Mouse (Mus musculus) layer of hippocampus, postnatal 25 days (tissue): ENCODE data around the gene Zfp597. TPM values are rescaled to one million over a fixed set of nuclear protein-coding genes. Genes with fewer than 3 reads are reported as not detected.

Experiments
- microRNA-seq, 2 experiments: library from miRNA; unstranded; fragments of <30 nt; microRNA quantifications; one replicate each; pipeline ENCODE4 v1.2.0; 2021
- total RNA-seq, 2 experiments: library from RNA; stranded (reverse); gene quantifications; 2 replicates each; pipeline ENCODE4 v1.2.3; 2021

Zfp597 gene
- total RNA-seq, 2 experiments from 2014 or later = 21.8 to 23.2 TPM

Small RNA genes within 50 kb of the gene (microRNA-seq; reads per million reads assigned to microRNA genes)
- 0 reads per million in 2 experiments for gene Gm23493

Other genes starting within 250 kb of the Zfp597 start
- not detected for gene Mefv, start 166.5 kb downstream of the Zfp597 start, total RNA-seq
- gene Zfp263, start 140.5 kb downstream of the Zfp597 start, total RNA-seq = 10 to 100 TPM; 17.5 to 20.7 TPM
- not detected for gene Olfr15, start 53.7 kb downstream of the Zfp597 start, total RNA-seq
- gene Zfp174, start 37.3 kb downstream of the Zfp597 start, total RNA-seq = 1 to 10 TPM; 3.9 to 4.9 TPM
- 100 to 1,000 TPM; 104 to 107 TPM for gene Naa60, start 12.2 kb downstream of the Zfp597 start, total RNA-seq
- 1 to 10 TPM in 1 of 2 experiments, under 1 TPM in 1; 0.44 to 1.8 TPM for gene Gm20695, start 87 bp upstream of the Zfp597 start, total RNA-seq
- gene 1700037C18Rik, start 24.1 kb upstream of the Zfp597 start, total RNA-seq = 1 to 10 TPM; 4.4 to 4.8 TPM
- gene Cluap1, start 24.2 kb upstream of the Zfp597 start, total RNA-seq = 10 to 100 TPM; 26.8 to 29.2 TPM
- gene Nlrc3, start 92.1 kb upstream of the Zfp597 start, total RNA-seq = 1 to 10 TPM; 1.3 to 2.0 TPM
- gene Slx4, start 119.2 kb upstream of the Zfp597 start, total RNA-seq = 10 to 100 TPM; 44.1 to 45.4 TPM
- gene Dnase1, start 152.4 kb upstream of the Zfp597 start, total RNA-seq = not detected
- 10 to 100 TPM; 65.0 to 73.1 TPM for gene Trap1, start 193.3 kb upstream of the Zfp597 start, total RNA-seq